Mouse (Mus musculus) MEL (cell line): ENCODE measurements around the gene Laptm4a.

Experiments used
- EP300 ChIP-seq, 2 experiments: IDR thresholded peaks; 2 replicates each; pipeline ENCODE4 v1.6.1; 2011; ENCODE audit warnings: improper control_type of control experiment in 2 of 2, low read length in 2 of 2, low read depth in 1 of 2, mild to moderate bottlenecking in 1 of 2
- MAFK ChIP-seq: IDR thresholded peaks from 2 replicates; pipeline ENCODE4 v1.6.1; 2011; ENCODE audit warnings: low read depth, mild to moderate bottlenecking, low read length, improper control_type of control experiment, borderline replicate concordance
- POLR2A ChIP-seq, 2 experiments: IDR thresholded peaks; 2 replicates each; pipeline ENCODE4 v1.6.1; 2011 to 2012; ENCODE audit warnings: low read length in 2 of 2, mild to moderate bottlenecking in 2 of 2, control low read depth in 1 of 2, improper control_type of control experiment in 1 of 2, low read depth in 1 of 2, moderate library complexity in 1 of 2; ENCODE audit not compliant: control insufficient read depth in 1 of 2, insufficient read depth in 1 of 2, poor library complexity in 1 of 2
- TAL1 ChIP-seq: IDR thresholded peaks from 2 replicates; pipeline ENCODE4 v1.6.1; 2012; ENCODE audit warnings: mild to moderate bottlenecking, inconsistent platforms, low read length, moderate library complexity, mixed read lengths

DNA sequence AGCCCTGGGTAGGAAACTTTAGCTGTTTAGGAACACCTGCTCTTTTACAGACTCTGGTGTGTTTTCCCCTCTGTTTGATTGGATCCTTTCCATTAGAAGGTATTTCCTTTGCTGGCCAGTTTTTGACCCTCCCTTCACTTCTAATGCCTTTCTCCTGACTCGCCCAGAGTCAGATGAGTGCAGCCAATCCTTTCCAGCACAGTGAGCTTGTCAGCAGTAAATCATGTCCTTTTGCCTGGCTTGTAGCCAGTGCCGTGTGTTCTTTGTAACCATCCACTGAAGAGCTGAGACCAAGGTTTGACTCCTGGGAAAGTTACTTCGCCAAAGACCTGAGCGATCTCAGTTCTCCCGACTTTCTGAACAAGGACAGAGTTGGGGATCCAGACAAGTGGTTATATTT is 13.9 kb downstream of the Laptm4a start:
- TF ChIP-seq TAL1, result no peak
- no peak for TF ChIP-seq MAFK
- TF ChIP-seq EP300 (IDR thresholded peaks at IDR 0.05; ENCODE audit: low read depth in 1 of 2, low read length in 2 of 2), result no peak
- no peak for TF ChIP-seq POLR2A (IDR thresholded peaks at IDR 0.05; ENCODE audit: control insufficient read depth in 1 of 2, insufficient read depth in 1 of 2, low read depth in 1 of 2, low read length in 2 of 2, poor library complexity in 1 of 2)
